In genomic region chr11:8622668-8623067, GRCm38 (mm10) we compare ENCODE assay signal across 11 mouse cellular contexts. TPM values are rescaled to one million over a fixed set of nuclear protein-coding genes. Genes with fewer than 3 reads are reported as not detected.
DNase-seq lines count a peak whose midpoint lies in the region; ATAC-seq and TF ChIP-seq lines count a peak whose summit lies in the region.
"Had no signal": no experiment of that assay in that cellular context is flagged by ENCODE, and none has a peak within 500 bp of the region (broad histone marks: within the 10 kb centered on the region; RNA-seq: fewer than 3 reads in every experiment).

No protein-coding gene starts in this region.

- no peak for DNase-seq in kidney, adult 11 months
- no peak for DNase-seq in adrenal gland, adult 18-20 months (ENCODE audit: low spot score in 2 of 2)
- no peak for DNase-seq in right cerebral cortex, adult 18-20 months
- no peak for DNase-seq in layer of hippocampus, postnatal 25 days (ENCODE audit: extremely low spot score in 1 of 2, low spot score in 1 of 2)
- DNase-seq: thymus, postnatal 36 days had no signal

- no peaks in the 10 kb centered on the region for H3K9me3 ChIP-seq in kidney, embryonic 14.5 days (ENCODE audit: control insufficient read depth, low read length)
- H3K9me3 ChIP-seq in E14TG2a.4 (ENCODE audit: low read length): no peaks in the 10 kb centered on the region
- H3K9me3 ChIP-seq in embryonic facial prominence, embryonic 13.5 days: no peaks in the 10 kb centered on the region
- H3K9me3 ChIP-seq in limb, embryonic 12.5 days: no peaks in the 10 kb centered on the region

- 41% methylated on average over 6 of the region's 6 CpGs for WGBS in kidney, embryonic 14.5 days
- 20% methylated on average over 6 of the region's 6 CpGs for WGBS in embryonic facial prominence, embryonic 13.5 days
- 32% methylated on average over 6 of the region's 6 CpGs for WGBS in limb, embryonic 12.5 days

- no peaks in the 10 kb centered on the region for H3K27me3 ChIP-seq in kidney, embryonic 14.5 days (ENCODE audit: control insufficient read depth, insufficient read depth, low read length)
- no peaks in the 10 kb centered on the region for H3K27me3 ChIP-seq in E14TG2a.4 (ENCODE audit: insufficient read depth, low read length)
- H3K27me3 ChIP-seq in embryonic facial prominence, embryonic 13.5 days: no peaks in the 10 kb centered on the region
- H3K27me3 ChIP-seq in limb, embryonic 12.5 days: no peaks in the 10 kb centered on the region

- peak overlapping the region; percentile 23; the same call in 1 of the 2 replicates for H3K9ac ChIP-seq in kidney, embryonic 14.5 days (ENCODE audit: low read depth, low read length)
- peak overlapping the region; percentile 94 for H3K9ac ChIP-seq in embryonic facial prominence, embryonic 13.5 days
- H3K9ac ChIP-seq in limb, embryonic 12.5 days (replicated peaks): peak overlapping the region; percentile 94

- TF ChIP-seq CTCF in E14TG2a.4 (conservative IDR thresholded peaks at IDR 0.05; ENCODE audit: low read length): no peak

- no peak for ATAC-seq in kidney, embryonic 14.5 days (ENCODE audit: low FRiP score, low TSS enrichment)
- ATAC-seq in embryonic facial prominence, embryonic 13.5 days (ENCODE audit: insufficient number of reproducible peaks, insufficient read depth, low FRiP score, low TSS enrichment, low read depth): no peak
- ATAC-seq in limb, embryonic 12.5 days (ENCODE audit: insufficient number of reproducible peaks, insufficient read depth, low FRiP score, low TSS enrichment, low read depth): no peak

- no peak overlapping the region for H3K4me3 ChIP-seq in kidney, embryonic 14.5 days (ENCODE audit: low read length)
- H3K4me3 ChIP-seq in E14TG2a.4 (replicated peaks; ENCODE audit: low read length): peak overlapping the region; percentile 88
- peak overlapping the region; percentile 85 for H3K4me3 ChIP-seq in embryonic facial prominence, embryonic 13.5 days
- H3K4me3 ChIP-seq in limb, embryonic 12.5 days (replicated peaks): peak overlapping the region; percentile 89
- H3K4me3 ChIP-seq: layer of hippocampus, adult 2 months had no signal

- H3K4me2 ChIP-seq in kidney, embryonic 14.5 days (replicated peaks; ENCODE audit: low read depth, low read length): peak overlapping the region; percentile 100
- H3K4me2 ChIP-seq in embryonic facial prominence, embryonic 13.5 days: peak overlapping the region; percentile 89
- H3K4me2 ChIP-seq in limb, embryonic 12.5 days: peak overlapping the region; percentile 91

- H3K27ac ChIP-seq in kidney, embryonic 14.5 days (ENCODE audit: low read depth, low read length): no peak overlapping the region
- peak overlapping the region; percentile 99 for H3K27ac ChIP-seq in embryonic facial prominence, embryonic 13.5 days
- H3K27ac ChIP-seq in limb, embryonic 12.5 days: peak overlapping the region; percentile 98
- H3K27ac ChIP-seq: layer of hippocampus, adult 2 months had no signal

- H3K36me3 ChIP-seq in kidney, embryonic 14.5 days (ENCODE audit: control insufficient read depth, insufficient read depth, low read length): no peaks in the 10 kb centered on the region
- H3K36me3 ChIP-seq in E14TG2a.4 (ENCODE audit: insufficient read depth, low read length): peaks cover 24% of the 10 kb centered on the region
- no peaks in the 10 kb centered on the region for H3K36me3 ChIP-seq in embryonic facial prominence, embryonic 13.5 days
- H3K36me3 ChIP-seq in limb, embryonic 12.5 days: no peaks in the 10 kb centered on the region
- H3K36me3 ChIP-seq: G1E had no signal

- peaks cover 50% of the 10 kb centered on the region for H3K4me1 ChIP-seq in kidney, embryonic 14.5 days (ENCODE audit: control insufficient read depth, insufficient read depth, low read length)
- peaks cover 87% of the 10 kb centered on the region for H3K4me1 ChIP-seq in E14TG2a.4 (replicated peaks; ENCODE audit: low read depth, low read length)
- peaks cover 65% of the 10 kb centered on the region for H3K4me1 ChIP-seq in embryonic facial prominence, embryonic 13.5 days
- H3K4me1 ChIP-seq in limb, embryonic 12.5 days (replicated peaks): peaks cover 69% of the 10 kb centered on the region

RNA-seq across cellular contexts. Expression of gene Tns3, which starts 41.7 kb away (rescaled TPM):
- 12.5 and 20.3 TPM in 2 replicates for polyA plus RNA-seq in kidney, embryonic 14.5 days (2014; fragmentation: Nextera tagmentation; extraction: Ambion mirVana)
- polyA plus RNA-seq in embryonic facial prominence, embryonic 13.5 days (2015; fragmentation: Nextera tagmentation; extraction: Ambion mirVana): 35.0 and 35.5 TPM in 2 replicates
- polyA plus RNA-seq in limb, embryonic 12.5 days (2016; fragmentation: Nextera tagmentation; extraction: Ambion mirVana): 49.6 and 51.9 TPM in 2 replicates
- total RNA-seq in adrenal gland, adult 18-20 months (2021): 10 to 100 TPM; 48.3 to 51.5 TPM
- total RNA-seq in layer of hippocampus, postnatal 25 days (2021): 10 to 100 TPM; 46.6 to 53.2 TPM
- polyA plus RNA-seq: G1E had no signal

Comparison
In these comparisons a context has a peak if more than half of its experiments do, and no peak if none do; other contexts are left out.
1. H3K9ac ChIP-seq: peak in every context shown above with its lines; median percentile 94 in embryonic facial prominence, embryonic 13.5 days; 94 in limb, embryonic 12.5 days; 23 in kidney, embryonic 14.5 days.